Mouse (Mus musculus): Measurements from ENCODE around the gene Kcnk13. TPM values are rescaled to one million over a fixed set of nuclear protein-coding genes. Genes with fewer than 3 reads are reported as not detected.
"Not testable (repeated sequence)": the region's sequence is repeated elsewhere in the genome, so short reads cannot be mapped to it uniquely, and the experiment has no call there.

Kcnk13 gene
- total RNA-seq, 2 experiments from 2014 or later, result not detected

GRCm38 (mm10) chr12:99960675-99961074 lies 3.6 kb upstream of the Kcnk13 start:
- ATAC-seq (replicated peaks; ENCODE audit: low FRiP score, poor library complexity, severe bottlenecking), result peak; percentile 54

GRCm38 (mm10) chr12:99965203-99966115 lies 1.2 kb downstream of the Kcnk13 start:
- no peak for ATAC-seq (replicated peaks; ENCODE audit: low FRiP score, poor library complexity, severe bottlenecking)

GRCm38 (mm10) chr12:99966116-99966770 lies 1.9 kb downstream of the Kcnk13 start:
- no peak for ATAC-seq (replicated peaks; ENCODE audit: low FRiP score, poor library complexity, severe bottlenecking)

- no peak for ATAC-seq (replicated peaks; ENCODE audit: low FRiP score, poor library complexity, severe bottlenecking)
These were observed 2.6 kb downstream of the Kcnk13 start for GRCm38 (mm10) chr12:99966881-99967363.

- no peak for ATAC-seq (replicated peaks; ENCODE audit: low FRiP score, poor library complexity, severe bottlenecking)
These were observed 5.6 kb downstream of the Kcnk13 start for GRCm38 (mm10) chr12:99969906-99970305.

DNA sequence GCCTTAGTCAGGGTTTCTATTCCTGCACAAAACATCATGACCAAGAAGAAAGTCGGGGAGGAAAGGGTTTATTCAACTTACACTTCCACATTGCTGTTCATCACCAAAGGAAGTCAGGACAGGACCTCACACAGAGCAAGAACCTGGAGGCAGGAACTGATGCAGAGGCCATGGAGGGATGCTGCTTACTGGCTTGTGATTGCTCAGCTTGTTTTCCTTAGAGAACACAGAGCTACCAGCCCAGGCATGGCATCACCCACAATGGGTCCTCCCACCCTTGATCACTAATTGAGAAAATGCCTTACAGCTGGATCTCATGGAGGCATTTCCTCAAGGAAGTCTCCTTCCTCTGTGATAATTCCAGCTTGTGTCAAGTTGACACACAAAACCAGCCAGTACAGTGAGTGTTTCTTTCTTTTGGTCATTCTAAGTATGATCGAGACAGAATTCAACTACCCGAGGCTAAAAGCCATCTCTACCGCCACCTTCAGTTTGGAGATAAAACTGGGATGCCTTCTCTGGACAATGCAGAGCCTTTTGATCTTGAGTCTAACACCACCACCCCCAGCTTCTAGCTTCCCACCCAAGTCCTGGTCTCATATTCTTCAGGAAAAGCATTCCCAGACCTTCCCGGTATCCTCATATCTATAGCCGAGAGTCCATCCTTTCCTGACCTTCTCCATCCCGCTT lies 7.1 kb downstream of the Kcnk13 start:
- not testable (repeated sequence) for ATAC-seq (replicated peaks; ENCODE audit: low FRiP score, poor library complexity, severe bottlenecking)

- ATAC-seq (replicated peaks; ENCODE audit: low FRiP score, poor library complexity, severe bottlenecking), result no peak
These were observed 8.5 kb downstream of the Kcnk13 start for GRCm38 (mm10) chr12:99972825-99973224.

DNA sequence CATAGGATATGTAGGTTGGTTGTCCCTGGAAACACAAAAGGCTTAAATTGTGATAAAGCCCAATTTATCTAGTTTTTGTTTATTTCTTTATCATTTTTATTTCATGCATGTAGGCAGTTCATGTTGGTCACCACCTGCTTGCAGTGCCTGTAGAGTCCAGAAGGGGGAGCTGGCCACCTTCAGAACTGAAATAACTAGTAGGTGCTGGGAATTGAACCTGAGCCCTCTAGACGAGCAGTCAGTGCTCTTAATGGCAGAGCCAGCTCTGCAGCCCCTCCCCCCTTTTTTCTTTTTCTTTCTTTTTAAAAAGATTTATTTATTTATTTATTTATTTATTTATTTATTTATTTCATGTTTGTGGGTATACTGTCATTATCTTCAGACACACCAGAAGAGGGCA lies 9.4 kb downstream of the Kcnk13 start:
- ATAC-seq (replicated peaks; ENCODE audit: low FRiP score, poor library complexity, severe bottlenecking), result peak; percentile 64; the same call in 1 of the 2 replicates

DNA sequence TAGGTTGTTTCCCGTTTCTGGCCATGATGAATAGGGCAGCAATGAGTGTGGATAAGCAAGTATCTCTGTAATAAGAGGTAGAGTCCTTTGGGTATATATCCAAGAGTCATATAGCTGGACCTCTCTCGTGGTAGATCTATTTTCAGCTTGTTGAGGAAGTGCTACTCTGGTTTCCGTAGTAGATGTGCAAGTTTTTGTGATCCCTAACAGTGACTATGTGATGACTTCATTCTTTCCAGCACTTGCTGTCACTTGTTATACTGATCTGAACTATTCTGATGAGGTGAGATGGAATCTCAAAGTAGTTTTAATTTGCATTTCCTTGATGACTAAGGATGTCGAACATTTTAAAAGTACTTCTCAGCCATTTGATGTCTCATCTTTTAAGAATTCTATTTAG lies 15.2 kb downstream of the Kcnk13 start:
- ATAC-seq (replicated peaks; ENCODE audit: low FRiP score, poor library complexity, severe bottlenecking), result no peak

DNA sequence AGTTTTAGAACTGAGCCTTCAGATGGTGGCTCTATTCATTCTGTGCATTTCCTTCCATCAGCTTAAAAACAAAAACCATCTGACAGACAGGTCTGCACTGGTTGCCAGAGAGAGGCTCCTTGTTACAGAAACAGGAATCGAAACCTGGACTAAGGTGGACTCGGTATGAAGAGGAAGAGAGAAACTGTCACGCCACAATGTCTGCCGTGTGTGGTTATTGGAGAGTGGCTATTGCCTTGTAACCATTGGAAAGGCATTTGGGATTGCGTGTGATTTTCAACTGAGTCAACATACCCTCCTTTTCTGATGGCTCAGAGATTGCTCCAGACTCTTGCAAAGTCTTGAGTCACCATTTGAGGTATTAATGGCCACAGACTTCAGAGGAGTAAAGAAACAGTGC lies 22.5 kb downstream of the Kcnk13 start:
- ATAC-seq (replicated peaks; ENCODE audit: low FRiP score, poor library complexity, severe bottlenecking), result no peak

DNA sequence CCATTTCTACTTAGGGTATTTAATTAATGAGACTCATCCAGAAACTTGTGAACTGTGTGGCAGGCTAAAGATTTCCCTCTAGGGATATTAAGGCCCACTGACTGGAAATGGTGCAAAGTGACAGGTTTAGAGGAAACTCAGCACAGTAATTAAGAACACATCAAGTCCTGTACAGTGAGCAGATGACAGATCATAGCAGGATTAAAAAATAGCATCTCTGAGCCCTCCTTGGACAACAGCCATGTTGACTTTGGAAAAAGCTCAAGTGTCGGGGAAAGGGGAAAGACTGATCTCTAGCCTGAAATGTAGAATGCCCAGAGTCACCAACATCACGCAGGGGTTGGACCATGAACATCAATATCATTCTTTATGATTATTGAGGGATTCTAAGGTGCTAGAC lies 23.8 kb downstream of the Kcnk13 start:
- no peak for ATAC-seq (replicated peaks; ENCODE audit: low FRiP score, poor library complexity, severe bottlenecking)

- ATAC-seq (replicated peaks; ENCODE audit: low FRiP score, poor library complexity, severe bottlenecking), result no peak
These were observed 28.1 kb downstream of the Kcnk13 start for GRCm38 (mm10) chr12:99992362-99992862.

GRCm38 (mm10) chr12:99993146-99993890 lies 29.0 kb downstream of the Kcnk13 start:
- ATAC-seq (replicated peaks; ENCODE audit: low FRiP score, poor library complexity, severe bottlenecking), result no peak

DNA sequence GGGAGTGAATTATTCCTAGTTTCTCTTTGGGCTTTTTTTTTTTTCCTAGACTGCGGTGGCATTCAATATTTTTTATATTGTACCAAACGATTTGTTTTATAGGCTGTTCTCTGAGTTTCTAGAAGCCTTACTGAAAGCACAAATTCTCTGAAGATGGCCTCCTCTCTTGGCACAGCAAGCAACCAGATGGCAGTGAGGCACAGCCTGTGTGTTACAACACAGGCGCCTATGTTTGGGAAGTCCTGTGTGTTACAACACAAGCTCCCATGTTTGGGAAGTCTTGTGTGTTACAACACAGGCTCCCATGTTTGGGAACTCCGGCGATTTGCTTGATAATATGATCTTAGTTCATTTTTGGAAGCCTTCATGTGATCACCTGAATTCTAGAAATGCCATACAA lies 31.7 kb downstream of the Kcnk13 start:
- no peak for ATAC-seq (replicated peaks; ENCODE audit: low FRiP score, poor library complexity, severe bottlenecking)

- no peak for ATAC-seq (replicated peaks; ENCODE audit: low FRiP score, poor library complexity, severe bottlenecking)
These were observed 35.4 kb downstream of the Kcnk13 start for GRCm38 (mm10) chr12:99999726-100000125.

DNA sequence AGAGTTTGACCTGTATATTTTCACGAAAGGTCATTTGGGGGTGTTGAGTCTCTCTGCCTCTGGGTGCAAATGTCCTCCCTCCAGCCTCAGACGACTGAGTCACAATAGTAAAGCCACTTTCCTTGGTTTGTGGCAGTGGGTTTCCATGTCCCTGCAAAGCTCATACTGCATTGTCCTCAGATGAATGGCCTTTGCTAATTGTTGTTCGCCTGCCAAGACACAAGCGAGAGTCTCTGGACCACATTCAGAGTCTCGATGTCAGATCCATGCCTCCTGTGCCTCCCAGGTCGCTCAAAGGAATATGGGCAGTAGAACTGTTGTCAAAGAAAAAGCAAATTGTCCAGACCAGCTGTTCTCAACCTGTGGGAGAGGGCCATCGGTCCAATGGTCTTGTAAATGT lies 36.1 kb downstream of the Kcnk13 start:
- ATAC-seq (replicated peaks; ENCODE audit: low FRiP score, poor library complexity, severe bottlenecking), result no peak

DNA sequence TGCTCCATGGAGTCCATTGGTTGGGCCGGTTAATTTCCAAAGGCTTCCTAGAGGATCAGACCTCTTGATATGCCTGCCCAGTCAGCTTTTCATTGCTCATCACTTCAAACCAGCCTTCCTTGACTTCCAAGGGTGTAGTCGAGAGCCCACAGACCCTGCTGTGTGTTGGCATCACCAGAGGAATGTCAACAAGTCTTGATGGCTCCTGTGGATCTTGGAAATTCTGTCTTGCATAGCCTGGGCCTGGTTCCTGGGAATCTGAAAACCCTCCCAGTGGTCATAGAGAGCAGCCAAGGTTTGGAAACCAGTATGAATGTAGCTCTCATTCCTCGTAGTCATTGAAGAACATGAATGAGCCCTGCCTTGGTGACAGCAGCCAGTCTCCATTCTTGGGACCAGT lies 36.9 kb downstream of the Kcnk13 start:
- ATAC-seq (replicated peaks; ENCODE audit: low FRiP score, poor library complexity, severe bottlenecking), result no peak

- no peak for ATAC-seq (replicated peaks; ENCODE audit: low FRiP score, poor library complexity, severe bottlenecking)
These were observed 37.6 kb downstream of the Kcnk13 start for GRCm38 (mm10) chr12:100001910-100002309.

DNA sequence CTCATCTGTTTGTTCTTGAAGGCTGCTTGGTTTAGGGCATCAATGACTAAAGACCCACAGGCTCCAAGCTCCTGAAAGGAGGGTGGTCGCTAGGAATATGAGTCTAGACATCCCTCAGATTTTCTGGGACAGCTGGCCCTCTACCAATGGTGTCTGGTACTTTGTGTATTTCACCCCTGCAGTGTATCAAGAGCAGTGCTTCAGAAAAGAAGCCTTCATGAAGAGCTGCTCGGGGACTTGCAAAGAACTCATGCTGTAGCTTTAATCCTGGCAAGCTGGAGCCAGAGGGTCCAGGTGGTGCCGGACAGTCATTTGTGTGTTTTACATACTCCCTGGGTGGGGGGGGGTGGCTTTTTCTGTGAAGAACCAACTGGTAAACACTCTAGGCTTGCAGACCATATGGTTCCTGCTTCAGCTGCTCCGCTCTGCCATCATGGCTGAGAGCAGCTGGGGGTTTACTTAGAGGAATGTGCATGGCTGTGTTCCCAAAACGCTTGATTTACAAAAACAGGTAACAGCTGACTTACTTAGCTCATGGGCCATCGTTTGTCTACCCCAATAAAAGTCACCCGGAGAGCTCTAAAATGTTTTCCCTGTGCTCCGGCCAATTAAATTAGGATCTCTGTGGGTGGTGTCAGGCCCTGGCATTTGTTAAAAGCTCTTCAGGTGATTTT lies 38.8 kb downstream of the Kcnk13 start:
- no peak for ATAC-seq (replicated peaks; ENCODE audit: low FRiP score, poor library complexity, severe bottlenecking)
